Mouse (Mus musculus): ENCODE results near the gene March4. TPM values are rescaled to one million over a fixed set of nuclear protein-coding genes. Genes with fewer than 3 reads are reported as not detected.

The March4 gene
- 0.63 TPM for polyA plus RNA-seq (2014; fragmentation: Illumina TruSeq; extraction: RNeasy Lipid Tissue Mini Kit (QIAGEN cat#74804))

DNA sequence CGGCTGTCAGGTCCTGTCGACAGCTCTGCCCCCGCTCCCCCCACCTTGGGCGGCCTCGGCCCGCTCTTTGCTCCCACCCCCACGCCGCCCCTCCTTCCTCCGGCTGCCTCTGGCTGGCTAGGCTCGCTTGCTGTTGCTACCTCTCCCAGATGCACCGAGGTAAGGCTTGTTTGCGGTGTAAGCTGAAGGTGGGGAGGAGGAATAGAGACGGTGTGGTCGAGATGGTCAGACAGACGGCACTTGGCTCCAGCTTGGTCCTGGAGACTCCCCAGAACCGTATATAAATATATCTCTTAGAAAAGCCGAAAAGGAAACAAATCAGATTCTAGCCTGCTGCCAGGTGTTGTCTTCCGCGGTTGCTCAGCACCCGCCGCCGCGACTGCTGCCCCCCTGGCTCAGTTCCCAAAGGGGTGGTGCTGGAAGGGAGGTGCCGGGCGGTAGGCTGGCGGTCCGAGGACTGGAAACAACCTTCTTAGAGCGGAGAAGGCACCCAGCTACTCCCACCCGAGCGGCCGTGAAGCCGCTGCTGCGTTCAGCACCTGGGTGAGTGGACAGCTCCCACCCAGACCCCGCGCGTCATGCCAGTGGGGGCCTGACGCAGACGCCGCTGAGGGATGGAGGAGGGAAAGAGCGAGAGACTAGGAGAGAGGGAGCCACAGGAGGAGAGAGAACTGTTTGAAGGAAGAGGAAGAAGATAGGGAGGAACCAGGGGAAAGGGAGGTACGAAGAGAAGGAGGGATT is at the start of gene March4:
Gene March4, minus strand, starts transcription at position 320 of the 741 bp plus-strand sequence.

DNA sequence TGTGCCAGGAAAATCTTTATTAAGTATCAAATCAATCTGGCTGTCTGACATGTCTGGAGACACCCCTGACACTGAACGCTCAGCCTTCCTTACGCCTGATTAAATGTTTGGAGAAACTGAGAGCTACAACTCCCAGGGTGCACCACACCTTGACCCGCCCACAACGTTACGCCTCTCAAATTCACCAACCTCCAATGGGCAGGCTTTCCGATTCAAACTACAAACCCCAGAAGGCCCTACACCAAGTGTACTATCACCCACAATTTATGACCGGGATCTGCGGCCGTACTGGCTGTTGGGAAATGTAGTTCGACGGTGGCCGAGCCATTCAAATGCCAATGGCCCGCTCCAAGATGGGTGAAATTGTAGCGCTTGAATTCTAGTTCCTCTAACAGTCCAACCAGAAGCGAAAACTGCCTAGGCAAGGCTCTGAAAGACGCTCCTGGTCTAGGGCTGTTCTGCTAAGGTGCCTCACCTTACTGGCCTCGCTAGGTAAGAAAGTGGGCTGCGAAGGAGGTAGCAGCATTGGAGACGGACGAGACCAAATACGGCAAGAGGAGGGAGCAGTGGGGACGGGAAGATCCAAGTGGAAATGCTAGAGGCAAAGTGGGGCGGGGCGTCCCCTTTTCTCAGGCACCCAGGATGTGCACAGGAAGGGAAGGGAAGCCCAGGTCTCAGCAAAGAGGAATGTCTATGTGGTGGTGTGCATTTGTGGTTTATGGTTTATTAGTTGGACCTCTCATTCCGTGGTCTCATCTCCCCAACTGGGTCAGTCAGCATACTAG is 46.4 kb upstream of the March4 start, which contains the start of gene Smarcal1:
Gene Smarcal1, plus strand, starts transcription at position 305 of the 785 bp plus-strand sequence.

Other genes with a start within 250 kb of the March4 start
- gene Xrcc5, start 229.5 kb downstream of the March4 start, polyA plus RNA-seq (2014; fragmentation: Illumina TruSeq; extraction: RNeasy Lipid Tissue Mini Kit (QIAGEN cat#74804)), result 46.1 TPM
- gene Smarcal1, start 46.3 kb upstream of the March4 start, polyA plus RNA-seq (2014; fragmentation: Illumina TruSeq; extraction: RNeasy Lipid Tissue Mini Kit (QIAGEN cat#74804)), result 8.6 TPM
- gene Ankar, start 163.6 kb upstream of the March4 start, polyA plus RNA-seq (2014; fragmentation: Illumina TruSeq; extraction: RNeasy Lipid Tissue Mini Kit (QIAGEN cat#74804)), result not detected
- gene Rpl37a, start 174.4 kb upstream of the March4 start, polyA plus RNA-seq (2014; fragmentation: Illumina TruSeq; extraction: RNeasy Lipid Tissue Mini Kit (QIAGEN cat#74804)), result 45.8 TPM

Data from ovary, adult 10 weeks (tissue).